Mouse (Mus musculus) erythroblast, embryonic 14.5 days (primary cell): Measurements from ENCODE around the gene Pcgf6. TPM values are rescaled to one million over a fixed set of nuclear protein-coding genes. Genes with fewer than 3 reads are reported as not detected.

Experiments used
- H3K27me3 ChIP-seq: 2 replicates; pipeline ENCODE4 v1.6.1; 2012; ENCODE audit warnings: inconsistent platforms; ENCODE audit not compliant: control insufficient read depth
- H3K36me3 ChIP-seq: 2 replicates; pipeline ENCODE4 v1.6.1; 2012; ENCODE audit warnings: mild to moderate bottlenecking, inconsistent platforms; ENCODE audit not compliant: control insufficient read depth
- H3K4me1 ChIP-seq: 2 replicates; pipeline ENCODE4 v1.6.1; 2012; ENCODE audit warnings: inconsistent platforms; ENCODE audit not compliant: control insufficient read depth
- H3K4me3 ChIP-seq: replicated peaks from 2 replicates; pipeline ENCODE3; 2012; ENCODE audit warnings: moderate library complexity, mild to moderate bottlenecking, inconsistent platforms
- H3K9me3 ChIP-seq: 2 replicates; pipeline ENCODE4 v1.6.1; 2012; ENCODE audit warnings: low read length, inconsistent platforms, mixed read lengths; ENCODE audit not compliant: control insufficient read depth
- GATA1 ChIP-seq: IDR thresholded peaks from 2 replicates; pipeline ENCODE4 v1.6.1; 2012; ENCODE audit warnings: low read length, inconsistent platforms, mixed read lengths
- TAL1 ChIP-seq: IDR thresholded peaks from 3 replicates; pipeline ENCODE4 v1.6.1; 2012; ENCODE audit warnings: low read length, inconsistent platforms, mixed read lengths
- polyA plus RNA-seq: library from polyadenylated mRNA; stranded (reverse); fragments of >175 nt; gene quantifications from 2 replicates; pipeline ENCODE4 v1.2.3, GENCODE M21; 2012

Pcgf6 gene
- polyA plus RNA-seq, 1 experiment = 0.46 TPM

GRCm38 (mm10) chr19:46990153-46990518 lies 60.6 kb downstream of the Pcgf6 start:
- Histone ChIP-seq H3K9me3 (no peaks in the 10 kb centered on the region), H3K36me3 (peaks cover under 1% of the 10 kb centered on the region; the same call in 1 of the 2 replicates), H3K4me1 (peaks cover 53% of the 10 kb centered on the region), H3K4me3 (peak overlapping the region; percentile 36), H3K27me3 (no peaks in the 10 kb centered on the region)
- TF ChIP-seq GATA1 (no peak), TAL1 (no peak)

- TF ChIP-seq TAL1 (no peak), GATA1 (no peak)
- Histone ChIP-seq H3K4me1 (peaks cover 58% of the 10 kb centered on the region), H3K9me3 (no peaks in the 10 kb centered on the region), H3K27me3 (no peaks in the 10 kb centered on the region), H3K4me3 (peak overlapping the region; percentile 36), H3K36me3 (peaks cover 3% of the 10 kb centered on the region; the same call in 1 of the 2 replicates)
These were observed 61.1 kb downstream of the Pcgf6 start for GRCm38 (mm10) chr19:46989479-46990152.

- Histone ChIP-seq H3K4me3 (peak overlapping the region; percentile 54), H3K9me3 (no peaks in the 10 kb centered on the region), H3K36me3 (peaks cover 3% of the 10 kb centered on the region; the same call in 1 of the 2 replicates), H3K4me1 (peaks cover 69% of the 10 kb centered on the region), H3K27me3 (no peaks in the 10 kb centered on the region)
- peak; percentile 49 for TF ChIP-seq GATA1
- no peak for TF ChIP-seq TAL1
These were observed 62.2 kb downstream of the Pcgf6 start for GRCm38 (mm10) chr19:46988231-46989087.

- H3K27me3 ChIP-seq = no peaks in the 10 kb centered on the region
- peak overlapping the region; percentile 11 for H3K4me3 ChIP-seq
- TF ChIP-seq GATA1 (no peak), TAL1 (no peak)
- H3K9me3 ChIP-seq = no peaks in the 10 kb centered on the region
- peaks cover 78% of the 10 kb centered on the region for H3K4me1 ChIP-seq
- H3K36me3 ChIP-seq = peaks cover 5% of the 10 kb centered on the region; the same call in 1 of the 2 replicates
These were observed 63.1 kb downstream of the Pcgf6 start for GRCm38 (mm10) chr19:46987646-46988045.

- H3K4me3 ChIP-seq = peak overlapping the region; percentile 54
- no peaks in the 10 kb centered on the region for H3K27me3 ChIP-seq
- H3K4me1 ChIP-seq = peaks cover 87% of the 10 kb centered on the region
- peaks cover 5% of the 10 kb centered on the region; the same call in 1 of the 2 replicates for H3K36me3 ChIP-seq
- H3K9me3 ChIP-seq = no peaks in the 10 kb centered on the region
- no peak for TF ChIP-seq TAL1
- no peak for TF ChIP-seq GATA1
These were observed 65.7 kb downstream of the Pcgf6 start for GRCm38 (mm10) chr19:46984726-46985622.

GRCm38 (mm10) chr19:46983966-46984380 lies 66.7 kb downstream of the Pcgf6 start:
- H3K4me3 ChIP-seq = peak overlapping the region; percentile 53
- peak; percentile 90 for TF ChIP-seq TAL1
- TF ChIP-seq GATA1 = peak; percentile 84

More at GRCm38 (mm10) chr19:46983966-46984380, 66.7 kb downstream of the Pcgf6 start:
- H3K4me1 ChIP-seq = peaks cover 85% of the 10 kb centered on the region
- H3K27me3 ChIP-seq = no peaks in the 10 kb centered on the region
- H3K9me3 ChIP-seq = no peaks in the 10 kb centered on the region
- peaks cover 5% of the 10 kb centered on the region; the same call in 1 of the 2 replicates for H3K36me3 ChIP-seq

Other genes starting within 250 kb of the Pcgf6 start
- not detected in 2 replicates for gene Ina, start 36.2 kb downstream of the Pcgf6 start, polyA plus RNA-seq
- 0.55 and 0.66 TPM in 2 replicates for gene Nt5c2, start 35.8 kb downstream of the Pcgf6 start, polyA plus RNA-seq
- gene Taf5, start 16.8 kb upstream of the Pcgf6 start, polyA plus RNA-seq = 0.86 TPM in 2 replicates
- gene Usmg5, start 39.7 kb upstream of the Pcgf6 start, polyA plus RNA-seq = 2.3 and 2.6 TPM in 2 replicates
- 0.48 and 0.58 TPM in 2 replicates for gene Pdcd11, start 39.9 kb upstream of the Pcgf6 start, polyA plus RNA-seq
- gene Calhm2, start 87.4 kb upstream of the Pcgf6 start, polyA plus RNA-seq = 0.02 TPM in 1 of 2 replicates, not detected in the other
- gene Calhm1, start 93.3 kb upstream of the Pcgf6 start, polyA plus RNA-seq = not detected in 2 replicates
- not detected in 2 replicates for gene Calhm3, start 106.9 kb upstream of the Pcgf6 start, polyA plus RNA-seq
- 0.01 TPM in 1 of 2 replicates, not detected in the other for gene Neurl1a, start 127.9 kb upstream of the Pcgf6 start, polyA plus RNA-seq